Comparison of ENCODE assay signal across 8 mouse cellular contexts in genomic region chr12:55438611-55439137, GRCm38 (mm10). TPM values are rescaled to one million over a fixed set of nuclear protein-coding genes. Genes with fewer than 3 reads are reported as not detected.
DNase-seq lines count a peak whose midpoint lies in the region; ATAC-seq and TF ChIP-seq lines count a peak whose summit lies in the region.

No protein-coding gene starts in this region.

- no peaks in the 10 kb centered on the region for H3K9me3 ChIP-seq in ES-E14 (ENCODE audit: control insufficient read depth, insufficient read depth, low read depth, low read length)
- no peaks in the 10 kb centered on the region for H3K9me3 ChIP-seq in midbrain, embryonic 11.5 days (ENCODE audit: control insufficient read depth, low read length)

- WGBS in midbrain, embryonic 11.5 days, result 3% methylated on average over 11 of the region's 11 CpGs

- no peaks in the 10 kb centered on the region for H3K36me3 ChIP-seq in ES-E14 (ENCODE audit: control insufficient read depth, insufficient read depth, low read length, poor library complexity, severe bottlenecking)
- no peaks in the 10 kb centered on the region for H3K36me3 ChIP-seq in midbrain, embryonic 11.5 days (ENCODE audit: control insufficient read depth, insufficient read depth, low read length)

- H3K27me3 ChIP-seq in midbrain, embryonic 11.5 days (ENCODE audit: control insufficient read depth, insufficient read depth, low read length), result no peaks in the 10 kb centered on the region

- in situ Hi-C loops in ES-E14 (cut with MboI; ENCODE audit: low sequenced_read_pairs in 2 of 2, unreplicated experiment in 2 of 2), result no loop called here

- H3K4me1 ChIP-seq in ES-E14 (ENCODE audit: control insufficient read depth in 2 of 2, insufficient read depth in 2 of 2, low read length in 2 of 2, poor library complexity in 1 of 2), result peaks cover 2 to 32% of the 10 kb centered on the region in 2 experiments; a peak in 3 of 4 replicates
- H3K4me1 ChIP-seq in midbrain, embryonic 11.5 days (ENCODE audit: control insufficient read depth, insufficient read depth, low read length), result peaks cover 9% of the 10 kb centered on the region

- peak overlapping the region; percentile 34 for H3K4me2 ChIP-seq in midbrain, embryonic 11.5 days

- peak; percentile 85 for ATAC-seq in midbrain, embryonic 11.5 days (ENCODE audit: low FRiP score)
- ATAC-seq in megakaryocyte-erythroid progenitor cell, adult 5-6 weeks (replicated peaks; ENCODE audit: low FRiP score, low TSS enrichment, poor library complexity, severe bottlenecking), result no peak
- ATAC-seq in cerebellum, adult (ENCODE audit: insufficient number of reproducible peaks, low FRiP score, low TSS enrichment), result no peak

- peak overlapping the region; percentile 35 for H3K9ac ChIP-seq in ES-E14 (ENCODE audit: insufficient read depth, low read depth, low read length, poor library complexity, severe bottlenecking)
- peak overlapping the region; percentile 55; the same call in 1 of the 2 replicates for H3K9ac ChIP-seq in midbrain, embryonic 11.5 days (ENCODE audit: low read length)

- no peak overlapping the region for H3K27ac ChIP-seq in ES-E14 (ENCODE audit: insufficient read depth, low read depth, low read length, poor library complexity, severe bottlenecking)
- H3K27ac ChIP-seq in midbrain, embryonic 11.5 days (ENCODE audit: low read depth, low read length), result no peak overlapping the region

- DNase-seq in cerebellum, postnatal 10 days, result peak; percentile 25 to 29
- no peak for DNase-seq in cerebellum, adult 8-10 months
- peak; percentile 24 for DNase-seq in ES-E14 (ENCODE audit: low read depth, low spot score)
- peak; percentile 35 for DNase-seq in forelimb bud, embryonic 11.5 days (ENCODE audit: low read depth, low spot score)
- peak; percentile 92 for DNase-seq in midbrain, embryonic 11.5 days (ENCODE audit: low spot score, missing footprints)
- no peak for DNase-seq in layer of hippocampus, postnatal 14 days (ENCODE audit: low spot score in 2 of 2)

- H3K4me3 ChIP-seq in ES-E14 (ENCODE audit: insufficient read depth in 1 of 2, low read depth in 1 of 2, low read length in 2 of 2, poor library complexity in 1 of 2, severe bottlenecking in 1 of 2), result peak overlapping the region; percentile 23 to 44
- 0 out of 2 replicates have a peak overlapping the region, but pooled peaks have one; percentile 0 for H3K4me3 ChIP-seq in midbrain, embryonic 11.5 days (ENCODE audit: low read depth, low read length)

TF ChIP-seq in ES-E14, 5 proteins besides CTCF, POLR2A, EP300 and RAD21:
- TF ChIP-seq ZNF384 (IDR thresholded peaks at IDR 0.05; ENCODE audit: low read depth, low read length), result no peak
- TF ChIP-seq MAFK (IDR thresholded peaks at IDR 0.05; ENCODE audit: insufficient read depth, low read depth, low read length), result no peak
- no peak for TF ChIP-seq CHD2 (IDR thresholded peaks at IDR 0.05; ENCODE audit: low read depth, low read length)
- TF ChIP-seq ZC3H11A (IDR thresholded peaks at IDR 0.05; ENCODE audit: borderline replicate concordance, low read depth, low read length), result no peak
- no peak for TF ChIP-seq HCFC1 (IDR thresholded peaks at IDR 0.05; ENCODE audit: borderline replicate concordance, insufficient read depth, low read length)

RNA-seq across cellular contexts. Expression of gene Nfkbia, which starts 53.8 kb away (rescaled TPM):
- 30.6 and 34.7 TPM in 2 replicates for total RNA-seq in ES-E14 (2012; rRNA removed)
- polyA plus RNA-seq in midbrain, embryonic 11.5 days (2014; fragmentation: Nextera tagmentation; extraction: Ambion mirVana), result 43.1 and 45.0 TPM in 2 replicates
- total RNA-seq in layer of hippocampus, postnatal 14 days (2021), result 10 to 100 TPM; 35.2 to 43.8 TPM
- total RNA-seq in megakaryocyte-erythroid progenitor cell, adult 5-6 weeks (2014; fragmentation: Nextera tagmentation), result 13.8 and 29.4 TPM in 2 replicates
- 71.6 and 81.5 TPM in 2 replicates for total RNA-seq in megakaryocyte-erythroid progenitor cell, adult 5-6 weeks (2017)

RNA-seq across cellular contexts. Expression of gene Psma6, which starts 54.7 kb away (rescaled TPM):
- total RNA-seq in ES-E14 (2012; rRNA removed), result 148 and 215 TPM in 2 replicates
- 506 and 513 TPM in 2 replicates for polyA plus RNA-seq in midbrain, embryonic 11.5 days (2014; fragmentation: Nextera tagmentation; extraction: Ambion mirVana)
- total RNA-seq in layer of hippocampus, postnatal 14 days (2021), result 100 to 1,000 TPM; 140 to 142 TPM
- total RNA-seq in megakaryocyte-erythroid progenitor cell, adult 5-6 weeks (2014; fragmentation: Nextera tagmentation), result 335 and 357 TPM in 2 replicates
- total RNA-seq in megakaryocyte-erythroid progenitor cell, adult 5-6 weeks (2017), result 358 and 418 TPM in 2 replicates

Comparison
In these comparisons a context has a peak if more than half of its experiments do, and no peak if none do; other contexts are left out.
1. DNase-seq: peak in cerebellum, postnatal 10 days (2 of 2), ES-E14 (single experiment), forelimb bud, embryonic 11.5 days (single experiment) and midbrain, embryonic 11.5 days (single experiment); none in cerebellum, adult 8-10 months (single experiment) and layer of hippocampus, postnatal 14 days (0 of 2).